Mouse (Mus musculus) myocyte (in vitro differentiated cells): Measurements from ENCODE around the gene Vgll2. TPM values are rescaled to one million over a fixed set of nuclear protein-coding genes. Genes with fewer than 3 reads are reported as not detected.

Experiments
- H3K27me3 ChIP-seq: one replicate; pipeline ENCODE4 v1.6.1; 2011; ENCODE audit not compliant: control insufficient read depth, insufficient read depth, insufficient read length
- H3K36me3 ChIP-seq: one replicate; pipeline ENCODE4 v1.6.1; 2011; ENCODE audit not compliant: control insufficient read depth, insufficient read depth
- H3K4me2 ChIP-seq: one replicate; pipeline ENCODE4 v1.6.1; 2011; ENCODE audit warnings: low read depth, control low read depth
- H3K4me3 ChIP-seq: one replicate; pipeline ENCODE4 v1.5.1; 2011; ENCODE audit warnings: mild to moderate bottlenecking, control low read depth, moderate library complexity
- H3K79me2 ChIP-seq: one replicate; pipeline ENCODE4 v1.6.1; 2011; ENCODE audit not compliant: control insufficient read depth, insufficient read depth
- H3ac ChIP-seq: one replicate; pipeline ENCODE4 v1.6.1; 2011; ENCODE audit not compliant: control insufficient read depth, insufficient read length
- CEBPB ChIP-seq: IDR thresholded peaks from 2 replicates; pipeline ENCODE4 v1.6.1; 2011; ENCODE audit warnings: mild to moderate bottlenecking, moderate library complexity; ENCODE audit not compliant: poor library complexity, insufficient read depth, severe bottlenecking
- MAX ChIP-seq: IDR thresholded peaks from one replicate; pipeline ENCODE4 v1.6.1; 2011; ENCODE audit warnings: low read depth, mild to moderate bottlenecking, control low read depth
- MYOD1 ChIP-seq, 3 experiments: IDR thresholded peaks; one replicate each; pipeline ENCODE4 v1.6.1; 2011; ENCODE audit warnings: control low read depth in 2 of 3, low read depth in 2 of 3, mild to moderate bottlenecking in 2 of 3, moderate library complexity in 1 of 3; ENCODE audit not compliant: insufficient read length in 2 of 3, control insufficient read depth in 1 of 3
- MYOG ChIP-seq, 3 experiments: IDR thresholded peaks; one replicate each; pipeline ENCODE4 v1.6.1; 2011; ENCODE audit warnings: control low read depth in 2 of 3, low read depth in 2 of 3, mild to moderate bottlenecking in 2 of 3; ENCODE audit not compliant: insufficient read length in 2 of 3, control insufficient read depth in 1 of 3, insufficient read depth in 1 of 3
- POLR2A ChIP-seq: IDR thresholded peaks from one replicate; pipeline ENCODE4 v1.6.1; 2011; ENCODE audit warnings: low read depth, mild to moderate bottlenecking, control low read depth, moderate library complexity; ENCODE audit not compliant: insufficient read length
- POLR2AphosphoS2 ChIP-seq: IDR thresholded peaks from one replicate; pipeline ENCODE4 v1.6.1; 2011; ENCODE audit warnings: low read depth, control low read depth; ENCODE audit not compliant: insufficient read length
- TCF12 ChIP-seq: IDR thresholded peaks from one replicate; pipeline ENCODE4 v1.6.1; 2011; ENCODE audit warnings: mild to moderate bottlenecking, control low read depth; ENCODE audit not compliant: poor library complexity, insufficient read depth, severe bottlenecking
- polyA plus RNA-seq: library from polyadenylated mRNA; unstranded; fragments of >200 nt; fragmentation: generic; extraction: Trizol; gene quantifications from one replicate; pipeline ENCODE4 v1.2.1, GENCODE M21; 2012; ENCODE audit warnings: missing spikeins

Vgll2 gene
- polyA plus RNA-seq, 1 experiment = 23.1 TPM

DNA sequence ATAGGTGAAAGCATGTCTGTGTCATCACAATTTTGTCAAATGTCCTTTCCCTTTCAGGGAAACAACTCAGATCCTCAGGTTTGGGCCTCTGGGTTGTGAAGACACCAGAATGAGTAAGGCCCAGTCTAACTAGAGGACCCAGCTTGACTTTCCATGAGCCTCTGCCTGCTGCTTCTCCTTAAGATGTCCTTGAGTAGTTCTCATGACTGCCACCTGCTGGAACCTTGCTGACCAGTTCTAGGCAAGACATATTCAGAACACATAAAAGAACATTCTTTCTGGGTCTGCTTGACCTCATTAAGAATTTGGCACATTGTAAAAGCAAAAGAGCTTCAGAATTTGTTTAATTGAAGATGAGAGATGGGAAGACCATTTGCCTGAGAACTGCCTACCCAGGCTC is 50.2 kb downstream of the Vgll2 start:
- TF ChIP-seq POLR2AphosphoS2 (no peak), CEBPB (no peak), MYOG (IDR thresholded peaks at IDR 0.05; ENCODE audit: control insufficient read depth in 1 of 3, insufficient read depth in 1 of 3, insufficient read length in 2 of 3, low read depth in 2 of 3) (no peak), MAX (no peak), TCF12 (no peak), MYOD1 (IDR thresholded peaks at IDR 0.05; ENCODE audit: control insufficient read depth in 1 of 3, insufficient read length in 2 of 3, low read depth in 2 of 3) (no peak), POLR2A (no peak)
- H3K4me3 ChIP-seq = no peak overlapping the region
- no peaks in the 10 kb centered on the region for H3K27me3 ChIP-seq
- no peaks in the 10 kb centered on the region for H3K36me3 ChIP-seq
- H3K79me2 ChIP-seq = no peaks in the 10 kb centered on the region
- H3ac ChIP-seq = no peak overlapping the region
- H3K4me2 ChIP-seq = no peak overlapping the region

Other genes starting within 250 kb of the Vgll2 start
- 0.01 TPM for gene Ros1, start 172.7 kb downstream of the Vgll2 start, polyA plus RNA-seq
- 4.2 TPM for gene Dcbld1, start 211.1 kb downstream of the Vgll2 start, polyA plus RNA-seq